Mouse (Mus musculus) adrenal gland, postnatal 4 days (tissue): ENCODE data around the gene Bbx. TPM values are rescaled to one million over a fixed set of nuclear protein-coding genes. Genes with fewer than 3 reads are reported as not detected.

ENCODE experiments used
- DNase-seq, 2 experiments: peaks; one replicate each; pipeline ENCODE4 v3.0.0; 2021 to 2022; ENCODE audit warnings: low spot score in 2 of 2, mixed read lengths in 2 of 2
- long read RNA-seq, 2 experiments: library from polyadenylated mRNA; stranded (forward); transcript quantifications; one replicate each; pipeline ENCODE4 v2.0.0; 2021
- total RNA-seq, 2 experiments: library from RNA; stranded (reverse); gene quantifications; 2 replicates each; pipeline ENCODE4 v1.2.3; 2021

Bbx gene
- 10 to 100 TPM; 46.5 to 49.4 TPM for total RNA-seq
- long read RNA-seq, experiment 1, partial matches to known transcripts: 0 of 4 reads
- long read RNA-seq, experiment 1, other reads (novel, unspliced or antisense): 4 of 4 reads
- long read RNA-seq, experiment 2, full-length matches to known transcripts: 2 of 29 reads
- long read RNA-seq, experiment 2, partial matches to known transcripts: 10 of 29 reads
- long read RNA-seq, experiment 2, other reads (novel, unspliced or antisense): 17 of 29 reads

- DNase-seq: peak; percentile 85 to 87
These were observed at the start of gene Bbx for GRCm38 (mm10) chr16:50432062-50432878. Gene Bbx (minus strand): TSS chr16:50432390.

GRCm38 (mm10) chr16:50481892-50482291 lies 49.7 kb upstream of the Bbx start:
- DNase-seq: no peak

- no peak for DNase-seq
These were observed 49.2 kb upstream of the Bbx start for GRCm38 (mm10) chr16:50481341-50481740.

DNA sequence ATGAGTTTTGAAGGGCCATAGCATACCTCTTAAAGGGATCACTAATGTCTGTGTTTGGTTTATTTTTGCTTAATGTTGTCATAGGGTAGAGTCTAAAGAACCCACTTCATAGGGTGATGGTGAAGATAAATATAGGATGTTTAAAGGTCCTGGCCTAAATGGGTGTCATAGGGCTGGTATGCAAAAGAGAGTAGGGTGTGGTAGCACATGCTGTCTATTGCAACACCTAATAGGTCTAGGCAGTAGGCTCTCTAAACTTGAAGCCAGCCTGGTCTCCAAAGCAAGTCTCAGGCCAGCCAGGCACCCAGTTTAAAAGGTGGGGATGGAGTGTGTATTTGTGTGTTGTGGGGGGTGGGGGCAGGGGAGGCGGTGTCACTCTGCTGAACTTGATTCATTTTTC lies 46.5 kb upstream of the Bbx start:
- no peak for DNase-seq

- DNase-seq: no peak
These were observed 45.4 kb upstream of the Bbx start for GRCm38 (mm10) chr16:50477628-50478027.

- no peak for DNase-seq
These were observed 30.2 kb upstream of the Bbx start for GRCm38 (mm10) chr16:50462226-50462870.

- no peak for DNase-seq
These were observed 27.0 kb upstream of the Bbx start for GRCm38 (mm10) chr16:50459146-50459545.

- DNase-seq: no peak
These were observed 23.9 kb upstream of the Bbx start for GRCm38 (mm10) chr16:50456053-50456452.

DNA sequence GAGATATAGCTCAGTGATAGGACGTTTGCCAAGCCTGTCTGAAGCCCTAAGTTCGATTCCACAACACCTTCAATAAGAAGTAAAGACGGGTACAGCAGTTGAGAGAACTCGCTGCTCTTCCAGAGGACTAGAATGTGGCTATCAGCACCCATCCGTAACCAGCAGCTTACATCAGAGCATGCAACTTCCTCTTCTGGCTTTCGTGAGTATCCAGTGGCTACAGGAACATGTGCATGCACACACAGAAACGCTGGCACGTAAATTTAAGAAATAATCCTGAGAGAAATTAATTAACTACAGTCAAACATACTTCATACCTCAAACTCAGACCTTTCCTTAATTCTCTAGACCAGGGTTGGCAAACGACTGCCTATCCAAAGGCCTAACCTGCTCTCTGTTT lies 16.9 kb upstream of the Bbx start:
- DNase-seq: no peak

DNA sequence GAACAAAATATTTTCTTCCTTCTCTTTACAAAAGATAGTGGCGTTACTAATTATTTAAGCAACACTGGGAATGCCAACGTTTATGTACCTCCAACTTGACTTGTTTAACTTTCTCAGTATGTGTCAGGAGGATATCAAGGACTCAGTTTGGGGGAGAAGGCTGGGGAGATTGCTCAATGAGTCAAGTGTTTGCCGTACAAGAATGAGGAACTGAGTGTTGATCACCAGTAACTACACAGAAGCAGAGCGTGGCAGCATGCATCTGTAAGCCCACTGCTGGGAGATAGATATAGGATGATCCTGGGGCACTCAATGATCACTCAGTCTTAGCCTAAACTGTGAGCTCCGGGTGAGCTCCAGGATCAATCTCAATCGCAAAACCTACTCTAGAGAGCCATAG lies 12.8 kb upstream of the Bbx start:
- no peak for DNase-seq

GRCm38 (mm10) chr16:50438816-50439215 lies 6.6 kb upstream of the Bbx start:
- no peak for DNase-seq

DNA sequence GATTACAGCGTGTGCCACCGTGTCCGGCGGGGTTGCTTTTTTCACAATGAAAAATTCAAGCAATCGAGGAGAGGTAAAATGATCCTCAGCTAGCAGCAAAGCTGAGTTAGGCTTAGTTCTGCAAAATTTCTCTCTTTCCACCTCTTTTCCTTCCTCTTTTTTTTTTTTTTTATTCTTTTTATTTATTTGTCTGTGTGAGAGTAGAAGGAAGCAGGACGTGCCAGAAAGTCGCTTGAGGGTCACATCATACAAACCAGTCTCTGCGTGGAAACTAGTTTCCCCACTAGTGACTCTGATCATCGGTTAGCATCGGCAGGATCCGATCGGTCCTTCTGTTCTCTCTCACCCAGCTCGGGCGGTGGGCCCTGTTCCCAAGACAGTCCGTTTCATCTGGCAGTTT lies 5.6 kb upstream of the Bbx start:
- no peak for DNase-seq

DNA sequence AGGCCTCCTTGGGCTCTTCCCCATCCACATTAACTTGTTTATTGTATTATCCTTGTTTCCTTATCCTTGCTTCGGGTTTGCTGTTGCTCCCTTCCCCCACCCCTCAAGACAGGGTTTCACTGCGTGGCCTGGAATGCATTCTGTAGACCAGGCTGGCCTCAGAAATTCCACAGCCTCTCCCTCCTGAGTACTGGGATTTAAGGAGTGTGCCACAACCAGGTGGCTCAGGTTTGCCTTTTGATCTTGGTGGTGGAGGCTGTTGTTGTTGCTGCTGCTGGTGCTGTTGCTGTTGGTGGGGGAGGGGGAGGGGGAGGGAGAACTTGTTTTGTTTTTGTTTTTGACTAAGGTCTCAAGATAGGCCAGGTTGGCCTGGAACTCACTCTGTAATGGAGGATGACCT lies 5.1 kb upstream of the Bbx start:
- DNase-seq: no peak

DNA sequence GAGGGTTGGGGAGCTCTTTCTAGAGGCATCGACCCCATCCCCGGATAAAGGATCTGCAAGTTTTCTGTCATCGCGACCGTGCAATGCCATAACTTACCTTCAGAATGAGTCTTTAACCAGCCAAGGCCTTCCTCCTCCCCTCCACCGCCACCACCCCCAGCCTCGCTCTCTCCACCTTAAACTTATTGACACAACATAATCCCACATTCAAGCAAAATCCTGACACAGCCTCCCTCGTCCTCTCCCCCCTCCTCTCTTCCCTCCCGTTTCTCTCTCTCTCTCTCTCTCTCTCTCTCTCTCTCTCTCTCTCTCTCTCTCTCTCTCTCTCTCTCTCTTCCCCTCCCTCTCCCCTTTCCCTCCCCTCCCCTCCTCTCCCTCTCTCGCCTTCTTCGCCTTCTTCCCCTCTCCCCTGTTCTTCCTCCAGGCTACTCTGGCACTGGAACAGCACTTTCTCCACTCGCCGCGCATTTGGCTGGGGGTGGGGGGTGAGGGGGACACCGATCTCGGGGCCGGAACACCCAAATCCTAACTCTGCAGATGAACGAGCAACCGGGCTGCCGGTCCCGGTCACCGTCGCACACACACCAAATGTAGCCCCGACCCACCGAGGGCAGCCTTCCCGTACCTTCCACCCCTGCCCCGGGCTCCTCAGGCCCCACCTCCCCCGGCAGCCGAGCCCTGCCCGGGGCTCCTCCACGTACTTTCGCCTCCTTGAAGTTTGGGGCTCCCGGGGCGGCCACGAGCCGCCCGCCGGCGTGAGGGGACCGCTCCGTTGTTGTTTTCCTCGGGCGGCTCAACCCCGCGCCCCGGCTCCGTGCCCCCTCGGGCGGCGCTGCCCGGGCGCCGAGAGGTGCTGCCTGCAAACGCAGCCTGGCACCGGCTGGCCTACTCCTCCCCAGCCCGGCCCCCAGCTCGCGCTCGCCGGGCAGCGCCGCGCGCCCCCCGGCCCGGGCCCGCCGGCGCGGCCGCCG lies 894 bp downstream of the Bbx start:
- DNase-seq: peak; percentile 29 to 32

DNA sequence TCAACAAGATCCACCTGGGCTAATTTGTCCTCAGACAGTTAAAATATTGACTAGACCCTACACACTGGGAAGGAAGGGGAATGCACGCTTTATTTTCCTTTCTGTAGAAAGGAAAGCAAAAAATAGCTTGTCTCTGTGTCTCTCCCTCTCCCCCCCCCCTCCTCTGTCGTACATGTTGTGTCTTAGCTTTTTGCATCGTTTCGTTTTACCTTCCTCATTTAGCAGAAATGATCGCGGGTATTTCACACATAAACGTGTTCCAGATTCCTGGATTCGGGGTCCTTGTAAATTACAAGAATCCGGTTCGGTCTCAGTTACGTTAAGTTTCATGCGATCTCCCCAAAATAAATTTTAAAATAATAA lies 1.7 kb downstream of the Bbx start:
- DNase-seq: no peak

- peak; percentile 14 to 18 for DNase-seq
These were observed 2.3 kb downstream of the Bbx start for GRCm38 (mm10) chr16:50429692-50430514.

- no peak for DNase-seq
These were observed 3.1 kb downstream of the Bbx start for GRCm38 (mm10) chr16:50428871-50429691.

GRCm38 (mm10) chr16:50420130-50420529 lies 12.1 kb downstream of the Bbx start:
- DNase-seq: no peak

DNA sequence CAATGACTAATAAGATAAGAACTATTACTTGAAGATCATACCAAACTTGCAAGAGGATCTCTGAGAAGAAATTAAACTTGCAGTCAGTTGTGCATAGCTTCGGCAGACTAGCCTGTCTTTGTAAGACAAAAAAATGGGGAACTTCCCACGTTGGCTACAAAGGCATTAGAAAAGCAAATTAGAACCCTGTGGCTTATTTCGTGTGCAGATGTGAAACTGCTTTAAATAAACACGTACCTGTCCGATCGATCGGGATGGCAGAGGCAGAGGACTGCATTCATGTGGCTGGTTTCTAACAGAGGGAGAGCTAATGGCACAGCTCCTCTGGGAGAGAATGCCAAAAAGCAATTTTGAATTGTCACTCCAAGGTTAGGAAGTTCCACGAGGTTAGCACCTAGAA lies 16.8 kb downstream of the Bbx start:
- DNase-seq: no peak
